Mouse (Mus musculus) lung, adult 2 months (tissue): ENCODE measurements around the gene Nudt12.

ENCODE experiments used
- CTCF ChIP-seq: fragments of 200-500 bp; IDR thresholded peaks from 2 replicates; pipeline ENCODE4 v1.5.1; 2011; ENCODE audit warnings: mild to moderate bottlenecking, low read length, control low read depth; ENCODE audit not compliant: insufficient read depth
- POLR2A ChIP-seq: fragments of 200-500 bp; IDR thresholded peaks from 2 replicates; pipeline ENCODE4 v1.6.1; 2011; ENCODE audit warnings: low read depth, mild to moderate bottlenecking, control low read depth, low read length, borderline replicate concordance; ENCODE audit errors: extremely low read depth

GRCm38 (mm10) chr17:59013091-59013459, at the start of gene Nudt12:
- TF ChIP-seq POLR2A (no peak), CTCF (no peak)
